8 mouse cellular contexts compared by ENCODE assay signal in genomic region chr4:147869238-147869637, GRCm38 (mm10). TPM values are rescaled to one million over a fixed set of nuclear protein-coding genes. Genes with fewer than 3 reads are reported as not detected.
DNase-seq lines count a peak whose midpoint lies in the region; ATAC-seq and TF ChIP-seq lines count a peak whose summit lies in the region.

No protein-coding gene starts in this region.

- peaks cover 19% of the 10 kb centered on the region for H3K4me1 ChIP-seq in embryonic facial prominence, embryonic 12.5 days
- peaks cover 15% of the 10 kb centered on the region for H3K4me1 ChIP-seq in intestine, embryonic 16.5 days (ENCODE audit: control insufficient read depth, insufficient read depth, low read length)
- H3K4me1 ChIP-seq in neural tube, embryonic 12.5 days, result peaks cover 23% of the 10 kb centered on the region

- H3K4me2 ChIP-seq in embryonic facial prominence, embryonic 12.5 days (replicated peaks), result peak overlapping the region; percentile 87
- peak overlapping the region; percentile 78 for H3K4me2 ChIP-seq in intestine, embryonic 16.5 days (ENCODE audit: low read depth, low read length)
- H3K4me2 ChIP-seq in neural tube, embryonic 12.5 days (replicated peaks), result peak overlapping the region; percentile 80

- 13% methylated on average over 5 of the region's 5 CpGs for WGBS in embryonic facial prominence, embryonic 12.5 days
- WGBS in intestine, embryonic 16.5 days, result 14% methylated on average over 5 of the region's 5 CpGs
- WGBS in neural tube, embryonic 12.5 days, result 19% methylated on average over 5 of the region's 5 CpGs

- H3K27ac ChIP-seq in layer of hippocampus, adult 2 months, result peak overlapping the region; percentile 79
- H3K27ac ChIP-seq in embryonic facial prominence, embryonic 12.5 days, result no peak overlapping the region
- H3K27ac ChIP-seq in intestine, embryonic 16.5 days (ENCODE audit: low read length), result peak overlapping the region; percentile 69
- no peak overlapping the region for H3K27ac ChIP-seq in neural tube, embryonic 12.5 days

- ATAC-seq in embryonic facial prominence, embryonic 12.5 days (ENCODE audit: insufficient number of reproducible peaks, insufficient read depth, low FRiP score, low TSS enrichment), result no peak
- ATAC-seq in intestine, embryonic 16.5 days, result no peak
- no peak for ATAC-seq in neural tube, embryonic 12.5 days (ENCODE audit: low FRiP score, low read depth)

- H3K4me3 ChIP-seq in layer of hippocampus, adult 2 months, result peak overlapping the region; percentile 84
- H3K4me3 ChIP-seq in embryonic facial prominence, embryonic 12.5 days, result peak overlapping the region; percentile 91
- H3K4me3 ChIP-seq in intestine, embryonic 16.5 days (ENCODE audit: low read length), result peak overlapping the region; percentile 90
- H3K4me3 ChIP-seq in neural tube, embryonic 12.5 days, result peak overlapping the region; percentile 76

- peaks cover 46% of the 10 kb centered on the region for H3K36me3 ChIP-seq in embryonic facial prominence, embryonic 12.5 days
- peaks cover 32% of the 10 kb centered on the region for H3K36me3 ChIP-seq in intestine, embryonic 16.5 days (ENCODE audit: control insufficient read depth, insufficient read depth, low read length)
- H3K36me3 ChIP-seq in neural tube, embryonic 12.5 days, result peaks cover 46% of the 10 kb centered on the region

- H3K27me3 ChIP-seq in embryonic facial prominence, embryonic 12.5 days, result no peaks in the 10 kb centered on the region
- H3K27me3 ChIP-seq in intestine, embryonic 16.5 days (replicated peaks; ENCODE audit: control insufficient read depth, insufficient read depth, low read length), result no peaks in the 10 kb centered on the region
- H3K27me3 ChIP-seq in neural tube, embryonic 12.5 days (replicated peaks), result no peaks in the 10 kb centered on the region

- no peak for DNase-seq in layer of hippocampus, adult 2 months (ENCODE audit: low spot score in 2 of 2)
- no peak for DNase-seq in layer of hippocampus, adult 8-10 months (ENCODE audit: low spot score in 2 of 2)
- DNase-seq in thymus, postnatal 25 days, result no peak
- no peak for DNase-seq in cerebellum, adult 18-20 months
- DNase-seq in frontal cortex, postnatal 36 days (ENCODE audit: low spot score in 2 of 2), result no peak

- TF ChIP-seq CTCF in layer of hippocampus, adult 2 months (conservative IDR thresholded peaks at IDR 0.05), result no peak

- peak overlapping the region; percentile 60 for H3K9ac ChIP-seq in embryonic facial prominence, embryonic 12.5 days
- peak overlapping the region; percentile 70 for H3K9ac ChIP-seq in intestine, embryonic 16.5 days (ENCODE audit: low read depth, low read length)
- peak overlapping the region; percentile 68 for H3K9ac ChIP-seq in neural tube, embryonic 12.5 days

- no peaks in the 10 kb centered on the region for H3K9me3 ChIP-seq in embryonic facial prominence, embryonic 12.5 days
- H3K9me3 ChIP-seq in intestine, embryonic 16.5 days (ENCODE audit: control insufficient read depth, low read length), result no peaks in the 10 kb centered on the region
- H3K9me3 ChIP-seq in neural tube, embryonic 12.5 days, result no peaks in the 10 kb centered on the region

RNA-seq across cellular contexts. Expression of gene Fv1, which starts 0.5 kb away (rescaled TPM):
- total RNA-seq in layer of hippocampus, adult 2 months (2021), result 1 to 10 TPM; 8.8 to 9.5 TPM
- 10 to 100 TPM in 2 of 4 experiments, 1 to 10 TPM in 2; 8.4 to 11.7 (median 9.9) TPM for total RNA-seq in layer of hippocampus, adult 8-10 months (2022)
- 18.9 and 19.0 TPM in 2 replicates for polyA plus RNA-seq in embryonic facial prominence, embryonic 12.5 days (2016; fragmentation: Nextera tagmentation; extraction: Ambion mirVana)
- 7.4 and 7.6 TPM in 2 replicates for polyA plus RNA-seq in intestine, embryonic 16.5 days (2015; fragmentation: Nextera tagmentation; extraction: Ambion mirVana)
- polyA plus RNA-seq in neural tube, embryonic 12.5 days (2016; fragmentation: Nextera tagmentation; extraction: Ambion mirVana), result 15.3 and 15.7 TPM in 2 replicates

RNA-seq across cellular contexts. Expression of gene Miip, which starts 0.6 kb away (rescaled TPM):
- total RNA-seq in layer of hippocampus, adult 2 months (2021), result 10 to 100 TPM; 19.9 to 26.5 TPM
- 10 to 100 TPM; 21.2 to 25.9 (median 24.1) TPM for total RNA-seq in layer of hippocampus, adult 8-10 months (2022)
- polyA plus RNA-seq in embryonic facial prominence, embryonic 12.5 days (2016; fragmentation: Nextera tagmentation; extraction: Ambion mirVana), result 42.7 and 45.4 TPM in 2 replicates
- polyA plus RNA-seq in intestine, embryonic 16.5 days (2015; fragmentation: Nextera tagmentation; extraction: Ambion mirVana), result 33.5 and 38.1 TPM in 2 replicates
- polyA plus RNA-seq in neural tube, embryonic 12.5 days (2016; fragmentation: Nextera tagmentation; extraction: Ambion mirVana), result 52.2 and 53.4 TPM in 2 replicates

RNA-seq across cellular contexts. Expression of gene Zfp933, which starts 21.1 kb away (rescaled TPM):
- 10 to 100 TPM; 22.3 to 22.6 TPM for total RNA-seq in layer of hippocampus, adult 2 months (2021)
- total RNA-seq in layer of hippocampus, adult 8-10 months (2022), result 10 to 100 TPM; 15.2 to 23.5 (median 20.0) TPM
- 6.0 and 7.6 TPM in 2 replicates for polyA plus RNA-seq in embryonic facial prominence, embryonic 12.5 days (2016; fragmentation: Nextera tagmentation; extraction: Ambion mirVana)
- 3.5 and 4.3 TPM in 2 replicates for polyA plus RNA-seq in intestine, embryonic 16.5 days (2015; fragmentation: Nextera tagmentation; extraction: Ambion mirVana)
- polyA plus RNA-seq in neural tube, embryonic 12.5 days (2016; fragmentation: Nextera tagmentation; extraction: Ambion mirVana), result 4.1 and 6.2 TPM in 2 replicates

RNA-seq across cellular contexts. Expression of gene Mfn2, which starts 35.3 kb away (rescaled TPM):
- 100 to 1,000 TPM; 198 to 200 TPM for total RNA-seq in layer of hippocampus, adult 2 months (2021)
- total RNA-seq in layer of hippocampus, adult 8-10 months (2022), result 100 to 1,000 TPM; 190 to 210 (median 200) TPM
- 38.2 and 42.6 TPM in 2 replicates for polyA plus RNA-seq in embryonic facial prominence, embryonic 12.5 days (2016; fragmentation: Nextera tagmentation; extraction: Ambion mirVana)
- polyA plus RNA-seq in intestine, embryonic 16.5 days (2015; fragmentation: Nextera tagmentation; extraction: Ambion mirVana), result 50.8 and 59.7 TPM in 2 replicates
- polyA plus RNA-seq in neural tube, embryonic 12.5 days (2016; fragmentation: Nextera tagmentation; extraction: Ambion mirVana), result 65.1 and 67.1 TPM in 2 replicates

RNA-seq across cellular contexts. Expression of gene Zfp984, which starts 59.6 kb away (rescaled TPM):
- 1 to 10 TPM; 1.8 to 2.2 TPM for total RNA-seq in layer of hippocampus, adult 2 months (2021)
- 1 to 10 TPM; 1.9 to 2.3 (median 2.1) TPM for total RNA-seq in layer of hippocampus, adult 8-10 months (2022)
- 5.9 and 8.4 TPM in 2 replicates for polyA plus RNA-seq in embryonic facial prominence, embryonic 12.5 days (2016; fragmentation: Nextera tagmentation; extraction: Ambion mirVana)
- 12.8 and 13.6 TPM in 2 replicates for polyA plus RNA-seq in intestine, embryonic 16.5 days (2015; fragmentation: Nextera tagmentation; extraction: Ambion mirVana)
- 4.3 and 6.3 TPM in 2 replicates for polyA plus RNA-seq in neural tube, embryonic 12.5 days (2016; fragmentation: Nextera tagmentation; extraction: Ambion mirVana)

Comparison
In these comparisons a context has a peak if more than half of its experiments do, and no peak if none do; other contexts are left out.
1. H3K27ac ChIP-seq: peak in layer of hippocampus, adult 2 months (single experiment) and intestine, embryonic 16.5 days (single experiment); none in embryonic facial prominence, embryonic 12.5 days (single experiment) and neural tube, embryonic 12.5 days (single experiment).
2. Peak in every context shown above with its lines, with median percentiles within 50 percentile points of each other: H3K4me3 ChIP-seq, H3K4me2 ChIP-seq and H3K9ac ChIP-seq.